Mouse (Mus musculus): Measurements from ENCODE around the gene Ccpg1os. TPM values are rescaled to one million over a fixed set of nuclear protein-coding genes. Genes with fewer than 3 reads are reported as not detected.

The Ccpg1os gene
- polyA plus RNA-seq, 1 experiment from 2014 or later, result 28.2 TPM

- ATAC-seq (no peak), DNase-seq (ENCODE audit: low spot score) (no peak)
- Histone ChIP-seq H3K4me3 (ENCODE audit: low read depth, low read length) (no peak overlapping the region), H3K36me3 (ENCODE audit: control insufficient read depth, insufficient read depth, low read length) (peaks cover 80% of the 10 kb centered on the region), H3K9me3 (replicated peaks; ENCODE audit: control insufficient read depth, low read length) (no peaks in the 10 kb centered on the region), H3K27ac (ENCODE audit: low read depth, low read length) (no peak overlapping the region), H3K4me2 (ENCODE audit: low read length) (no peak overlapping the region), H3K4me1 (ENCODE audit: control insufficient read depth, insufficient read depth, low read length) (no peaks in the 10 kb centered on the region), H3K9ac (ENCODE audit: low read length) (no peak overlapping the region), H3K27me3 (replicated peaks; ENCODE audit: control insufficient read depth, insufficient read depth, low read length) (no peaks in the 10 kb centered on the region)
- WGBS, result 86% methylated on average over 4 of the region's 4 CpGs
Observed at GRCm38 (mm10) chr9:73012629-73013028, 27.4 kb upstream of the Ccpg1os start.

- Histone ChIP-seq H3K27me3 (replicated peaks; ENCODE audit: control insufficient read depth, insufficient read depth, low read length) (no peaks in the 10 kb centered on the region), H3K36me3 (ENCODE audit: control insufficient read depth, insufficient read depth, low read length) (peaks cover 60% of the 10 kb centered on the region)
Observed at GRCm38 (mm10) chr9:73008384-73008783, 23.2 kb upstream of the Ccpg1os start.

GRCm38 (mm10) chr9:73006175-73006574 lies 21.0 kb upstream of the Ccpg1os start:
- Histone ChIP-seq H3K4me1 (ENCODE audit: control insufficient read depth, insufficient read depth, low read length) (no peaks in the 10 kb centered on the region), H3K9me3 (replicated peaks; ENCODE audit: control insufficient read depth, low read length) (no peaks in the 10 kb centered on the region), H3K36me3 (ENCODE audit: control insufficient read depth, insufficient read depth, low read length) (peaks cover 50% of the 10 kb centered on the region), H3K4me3 (ENCODE audit: low read depth, low read length) (no peak overlapping the region), H3K27ac (ENCODE audit: low read depth, low read length) (no peak overlapping the region), H3K4me2 (ENCODE audit: low read length) (no peak overlapping the region), H3K9ac (ENCODE audit: low read length) (no peak overlapping the region), H3K27me3 (replicated peaks; ENCODE audit: control insufficient read depth, insufficient read depth, low read length) (no peaks in the 10 kb centered on the region)
- no peak for ATAC-seq
- WGBS, result 89% methylated on average over 3 of the region's 3 CpGs
- DNase-seq (ENCODE audit: low spot score), result no peak

More at GRCm38 (mm10) chr9:73008384-73008783, 23.2 kb upstream of the Ccpg1os start:
- 73% methylated on average over 3 of the region's 3 CpGs for WGBS
- no peak overlapping the region for H3K4me2 ChIP-seq (ENCODE audit: low read length)
- ATAC-seq (no peak), DNase-seq (ENCODE audit: low spot score) (no peak)
- no peaks in the 10 kb centered on the region for H3K9me3 ChIP-seq (replicated peaks; ENCODE audit: control insufficient read depth, low read length)
- H3K27ac ChIP-seq (ENCODE audit: low read depth, low read length), result no peak overlapping the region
- H3K9ac ChIP-seq (ENCODE audit: low read length), result no peak overlapping the region
- H3K4me3 ChIP-seq (ENCODE audit: low read depth, low read length), result no peak overlapping the region
- H3K4me1 ChIP-seq (ENCODE audit: control insufficient read depth, insufficient read depth, low read length), result no peaks in the 10 kb centered on the region

GRCm38 (mm10) chr9:73005106-73005505 lies 19.9 kb upstream of the Ccpg1os start:
- Histone ChIP-seq H3K9me3 (replicated peaks; ENCODE audit: control insufficient read depth, low read length) (no peaks in the 10 kb centered on the region), H3K4me1 (ENCODE audit: control insufficient read depth, insufficient read depth, low read length) (no peaks in the 10 kb centered on the region), H3K9ac (ENCODE audit: low read length) (no peak overlapping the region), H3K4me3 (ENCODE audit: low read depth, low read length) (no peak overlapping the region), H3K4me2 (ENCODE audit: low read length) (no peak overlapping the region), H3K36me3 (ENCODE audit: control insufficient read depth, insufficient read depth, low read length) (peaks cover 47% of the 10 kb centered on the region), H3K27me3 (replicated peaks; ENCODE audit: control insufficient read depth, insufficient read depth, low read length) (no peaks in the 10 kb centered on the region), H3K27ac (ENCODE audit: low read depth, low read length) (no peak overlapping the region)
- no peak for DNase-seq (ENCODE audit: low spot score)
- no peak for ATAC-seq
- 88% methylated on average over 6 of the region's 6 CpGs for WGBS

GRCm38 (mm10) chr9:73004076-73004475 lies 18.9 kb upstream of the Ccpg1os start:
- no peak overlapping the region for H3K27ac ChIP-seq (ENCODE audit: low read depth, low read length)
- no peak for ATAC-seq
- H3K4me3 ChIP-seq (ENCODE audit: low read depth, low read length), result no peak overlapping the region
- WGBS, result 84% methylated on average over 8 of the region's 8 CpGs
- H3K36me3 ChIP-seq (ENCODE audit: control insufficient read depth, insufficient read depth, low read length), result peaks cover 44% of the 10 kb centered on the region
- no peaks in the 10 kb centered on the region for H3K4me1 ChIP-seq (ENCODE audit: control insufficient read depth, insufficient read depth, low read length)
- DNase-seq (ENCODE audit: low spot score), result no peak
- H3K27me3 ChIP-seq (replicated peaks; ENCODE audit: control insufficient read depth, insufficient read depth, low read length), result no peaks in the 10 kb centered on the region
- H3K4me2 ChIP-seq (ENCODE audit: low read length), result no peak overlapping the region
- H3K9me3 ChIP-seq (replicated peaks; ENCODE audit: control insufficient read depth, low read length), result no peaks in the 10 kb centered on the region
- no peak overlapping the region for H3K9ac ChIP-seq (ENCODE audit: low read length)

GRCm38 (mm10) chr9:73002177-73002576 lies 17.0 kb upstream of the Ccpg1os start:
- DNase-seq (ENCODE audit: low spot score), result no peak
- no peak for ATAC-seq
- Histone ChIP-seq H3K27me3 (replicated peaks; ENCODE audit: control insufficient read depth, insufficient read depth, low read length) (no peaks in the 10 kb centered on the region), H3K9me3 (replicated peaks; ENCODE audit: control insufficient read depth, low read length) (no peaks in the 10 kb centered on the region), H3K4me1 (ENCODE audit: control insufficient read depth, insufficient read depth, low read length) (no peaks in the 10 kb centered on the region), H3K4me3 (ENCODE audit: low read depth, low read length) (no peak overlapping the region), H3K27ac (ENCODE audit: low read depth, low read length) (no peak overlapping the region), H3K4me2 (ENCODE audit: low read length) (no peak overlapping the region), H3K36me3 (ENCODE audit: control insufficient read depth, insufficient read depth, low read length) (peaks cover 37% of the 10 kb centered on the region), H3K9ac (ENCODE audit: low read length) (no peak overlapping the region)
- 57% methylated on average over 3 of the region's 3 CpGs for WGBS

- H3K9me3 ChIP-seq (replicated peaks; ENCODE audit: control insufficient read depth, low read length), result no peaks in the 10 kb centered on the region
- peaks cover 30% of the 10 kb centered on the region for H3K36me3 ChIP-seq (ENCODE audit: control insufficient read depth, insufficient read depth, low read length)
- H3K9ac ChIP-seq (ENCODE audit: low read length), result no peak overlapping the region
- no peak overlapping the region for H3K27ac ChIP-seq (ENCODE audit: low read depth, low read length)
- DNase-seq (ENCODE audit: low spot score) (no peak), ATAC-seq (no peak)
- no peak overlapping the region for H3K4me2 ChIP-seq (ENCODE audit: low read length)
- no peaks in the 10 kb centered on the region for H3K4me1 ChIP-seq (ENCODE audit: control insufficient read depth, insufficient read depth, low read length)
- 90% methylated on average over 13 of the region's 13 CpGs for WGBS
- H3K27me3 ChIP-seq (replicated peaks; ENCODE audit: control insufficient read depth, insufficient read depth, low read length), result no peaks in the 10 kb centered on the region
- no peak overlapping the region for H3K4me3 ChIP-seq (ENCODE audit: low read depth, low read length)
Observed at GRCm38 (mm10) chr9:73001314-73002011, 16.3 kb upstream of the Ccpg1os start.

- Histone ChIP-seq H3K27me3 (replicated peaks; ENCODE audit: control insufficient read depth, insufficient read depth, low read length) (no peaks in the 10 kb centered on the region), H3K4me2 (ENCODE audit: low read length) (no peak overlapping the region), H3K9me3 (replicated peaks; ENCODE audit: control insufficient read depth, low read length) (no peaks in the 10 kb centered on the region), H3K4me1 (ENCODE audit: control insufficient read depth, insufficient read depth, low read length) (no peaks in the 10 kb centered on the region), H3K9ac (ENCODE audit: low read length) (no peak overlapping the region), H3K36me3 (ENCODE audit: control insufficient read depth, insufficient read depth, low read length) (peaks cover 22% of the 10 kb centered on the region), H3K27ac (ENCODE audit: low read depth, low read length) (no peak overlapping the region), H3K4me3 (ENCODE audit: low read depth, low read length) (no peak overlapping the region)
- no peak for ATAC-seq
- no peak for DNase-seq (ENCODE audit: low spot score)
- WGBS, result 62% methylated on average over 2 of the region's 2 CpGs
Observed at GRCm38 (mm10) chr9:73000487-73000886, 15.3 kb upstream of the Ccpg1os start.

- DNase-seq (ENCODE audit: low spot score) (no peak), ATAC-seq (no peak)
- Histone ChIP-seq H3K9ac (ENCODE audit: low read length) (no peak overlapping the region), H3K4me1 (ENCODE audit: control insufficient read depth, insufficient read depth, low read length) (no peaks in the 10 kb centered on the region), H3K4me3 (ENCODE audit: low read depth, low read length) (no peak overlapping the region), H3K9me3 (replicated peaks; ENCODE audit: control insufficient read depth, low read length) (no peaks in the 10 kb centered on the region), H3K27ac (ENCODE audit: low read depth, low read length) (no peak overlapping the region), H3K36me3 (ENCODE audit: control insufficient read depth, insufficient read depth, low read length) (peaks cover 10% of the 10 kb centered on the region; the same call in 1 of the 2 replicates), H3K27me3 (replicated peaks; ENCODE audit: control insufficient read depth, insufficient read depth, low read length) (no peaks in the 10 kb centered on the region), H3K4me2 (ENCODE audit: low read length) (no peak overlapping the region)
- WGBS, result 45% methylated on average over 7 of the region's 7 CpGs
Observed at GRCm38 (mm10) chr9:72996806-72997205, 11.6 kb upstream of the Ccpg1os start.
